Mouse (Mus musculus) liver, embryonic 14.5 days (tissue): ENCODE results near the gene Plek2.
A peak's percentile ranks its signal among the peaks of the same experiment; 100 is the strongest.

ENCODE experiments used
- CTCF ChIP-seq: IDR thresholded peaks from 2 replicates; pipeline ENCODE4 v1.5.1; 2016; ENCODE audit warnings: antibody characterized with exemption, low read depth, control low read depth
- EP300 ChIP-seq: IDR thresholded peaks from 2 replicates; pipeline ENCODE4 v1.6.1; 2016; ENCODE audit warnings: antibody characterized with exemption, low read depth

DNA sequence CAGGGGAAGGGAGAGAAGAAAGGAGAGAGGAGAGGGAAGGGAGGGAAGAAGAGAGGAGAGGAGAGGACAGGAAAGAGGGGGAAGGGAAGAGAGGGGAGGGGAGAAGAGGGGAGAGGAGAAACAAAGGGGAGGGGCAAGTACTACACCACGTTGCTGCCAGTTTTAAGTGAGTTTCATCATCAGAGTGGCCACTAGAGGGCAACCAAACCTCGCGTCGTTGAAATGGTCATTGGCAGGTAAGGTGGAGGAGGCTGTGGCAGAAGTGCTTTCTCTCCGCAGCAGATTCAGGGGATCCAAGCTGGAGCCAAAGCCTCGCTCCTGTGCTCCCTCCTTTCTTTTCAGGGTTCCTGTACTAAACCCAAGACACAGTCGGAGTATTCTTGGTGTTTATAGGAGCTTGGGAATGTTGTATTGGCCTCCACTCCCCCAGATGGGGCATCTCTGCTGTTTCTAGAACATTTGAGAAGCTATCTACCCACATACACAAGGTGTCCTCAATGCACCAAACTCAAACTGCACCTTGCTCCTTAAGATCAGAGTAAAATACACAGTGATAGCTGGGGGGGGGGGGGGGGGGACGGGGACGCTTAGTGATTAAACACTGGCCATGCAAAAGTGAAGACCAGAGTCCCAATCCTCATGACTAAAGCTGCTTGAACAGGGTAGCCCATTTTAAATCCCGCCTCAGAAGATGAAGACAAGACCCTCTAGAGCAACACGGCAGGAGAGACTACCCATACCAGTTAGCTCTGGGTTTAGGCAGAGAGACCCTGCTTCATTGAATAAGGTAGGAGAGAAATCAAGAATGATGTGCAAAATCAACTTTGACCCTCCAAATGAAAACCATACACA, 11.7 kb upstream of the Plek2 start:
- TF ChIP-seq CTCF: peak; percentile 97
- TF ChIP-seq EP300: no peak
